Mouse (Mus musculus): ENCODE results near the gene Rpp21. TPM values are rescaled to one million over a fixed set of nuclear protein-coding genes. Genes with fewer than 3 reads are reported as not detected.

Rpp21 gene
- polyA plus RNA-seq, 1 experiment from 2014 or later = 104 TPM

- Histone ChIP-seq H3K27ac (no peak overlapping the region), H3K4me1 (replicated peaks) (0 out of 2 replicates have a peak, but pooled peaks cover 5% of the 10 kb centered on the region), H3K27me3 (peaks cover 28% of the 10 kb centered on the region), H3K4me3 (no peak overlapping the region), H3K4me2 (no peak overlapping the region), H3K36me3 (no peaks in the 10 kb centered on the region), H3K9ac (no peak overlapping the region), H3K9me3 (no peaks in the 10 kb centered on the region)
- WGBS = 22% methylated on average over 8 of the region's 8 CpGs
- ATAC-seq (ENCODE audit: low FRiP score) = no peak
These were observed 30.9 kb downstream of the Rpp21 start for GRCm38 (mm10) chr17:36226921-36227320.

- H3K27me3 ChIP-seq = peaks cover 43% of the 10 kb centered on the region
These were observed 32.5 kb downstream of the Rpp21 start for GRCm38 (mm10) chr17:36225231-36225824.

GRCm38 (mm10) chr17:36224451-36224850 is 33.4 kb downstream of the Rpp21 start:
- H3K27me3 ChIP-seq = peaks cover 50% of the 10 kb centered on the region
- no peak overlapping the region for H3K4me2 ChIP-seq
- ATAC-seq (ENCODE audit: low FRiP score) = no peak
- H3K9me3 ChIP-seq = no peaks in the 10 kb centered on the region
- H3K4me3 ChIP-seq = no peak overlapping the region
- 0 out of 2 replicates have a peak, but pooled peaks cover 5% of the 10 kb centered on the region for H3K4me1 ChIP-seq (replicated peaks)
- no peaks in the 10 kb centered on the region for H3K36me3 ChIP-seq
- H3K27ac ChIP-seq = no peak overlapping the region
- WGBS = 56% methylated on average over 3 of the region's 3 CpGs
- H3K9ac ChIP-seq = no peak overlapping the region

More at GRCm38 (mm10) chr17:36225231-36225824, 32.5 kb downstream of the Rpp21 start:
- whole genome bisulfite sequencing = 8% methylated on average over 9 of the region's 9 CpGs
- 0 out of 2 replicates have a peak, but pooled peaks cover 5% of the 10 kb centered on the region for H3K4me1 ChIP-seq (replicated peaks)
- H3K36me3 ChIP-seq = no peaks in the 10 kb centered on the region
- H3K27ac ChIP-seq = no peak overlapping the region
- H3K4me2 ChIP-seq = peak overlapping the region; percentile 9; the same call in 1 of the 2 replicates
- H3K9ac ChIP-seq = no peak overlapping the region
- ATAC-seq (ENCODE audit: low FRiP score) = no peak; the same call in 1 of the 2 replicates
- no peaks in the 10 kb centered on the region for H3K9me3 ChIP-seq
- H3K4me3 ChIP-seq = no peak overlapping the region

- H3K27me3 ChIP-seq = peaks cover 84% of the 10 kb centered on the region
- no peak for ATAC-seq (ENCODE audit: low FRiP score)
These were observed 39.2 kb downstream of the Rpp21 start for GRCm38 (mm10) chr17:36218594-36219155.

GRCm38 (mm10) chr17:36215586-36215985 is 42.3 kb downstream of the Rpp21 start:
- H3K9ac ChIP-seq = no peak overlapping the region
- ATAC-seq (ENCODE audit: low FRiP score) = no peak
- H3K4me3 ChIP-seq = 0 out of 2 replicates have a peak overlapping the region, but pooled peaks have one; percentile 4
- no peaks in the 10 kb centered on the region for H3K36me3 ChIP-seq
- peaks cover 5% of the 10 kb centered on the region; the same call in 1 of the 2 replicates for H3K4me1 ChIP-seq (replicated peaks)
- no peak overlapping the region for H3K27ac ChIP-seq
- WGBS = 4% methylated on average over 20 of the region's 20 CpGs
- H3K4me2 ChIP-seq = 0 out of 2 replicates have a peak overlapping the region, but pooled peaks have one; percentile 21
- no peaks in the 10 kb centered on the region for H3K9me3 ChIP-seq
- peaks cover 90% of the 10 kb centered on the region for H3K27me3 ChIP-seq

More at GRCm38 (mm10) chr17:36218594-36219155, 39.2 kb downstream of the Rpp21 start:
- Histone ChIP-seq H3K27ac (no peak overlapping the region), H3K4me2 (no peak overlapping the region), H3K4me3 (no peak overlapping the region), H3K36me3 (no peaks in the 10 kb centered on the region), H3K9ac (no peak overlapping the region), H3K4me1 (replicated peaks) (peaks cover 5% of the 10 kb centered on the region; the same call in 1 of the 2 replicates), H3K9me3 (no peaks in the 10 kb centered on the region)
- WGBS = 62% methylated on average over 5 of the region's 5 CpGs

GRCm38 (mm10) chr17:36206846-36207245 is 51.0 kb downstream of the Rpp21 start:
- Histone ChIP-seq H3K4me1 (replicated peaks) (peaks cover 11% of the 10 kb centered on the region), H3K9me3 (no peaks in the 10 kb centered on the region), H3K27ac (no peak overlapping the region), H3K4me3 (no peak overlapping the region), H3K27me3 (peaks cover 85% of the 10 kb centered on the region), H3K9ac (no peak overlapping the region), H3K4me2 (no peak overlapping the region), H3K36me3 (no peaks in the 10 kb centered on the region)
- no peak for ATAC-seq (ENCODE audit: low FRiP score)

- Histone ChIP-seq H3K4me3 (peak overlapping the region; percentile 36), H3K4me2 (peak overlapping the region; percentile 56), H3K27me3 (peaks cover 83% of the 10 kb centered on the region), H3K9ac (peak overlapping the region; percentile 55; the same call in 1 of the 2 replicates), H3K36me3 (no peaks in the 10 kb centered on the region), H3K9me3 (no peaks in the 10 kb centered on the region), H3K27ac (no peak overlapping the region), H3K4me1 (replicated peaks) (peaks cover 11% of the 10 kb centered on the region)
- under 1% methylated on average over 39 of the region's 41 CpGs for WGBS
- ATAC-seq (ENCODE audit: low FRiP score) = 0 out of 2 replicates have a peak, but pooled peaks have one; percentile 17
These were observed 52.0 kb downstream of the Rpp21 start for GRCm38 (mm10) chr17:36205862-36206261.

Other genes with a start within 250 kb of the Rpp21 start
- 8.8 and 9.5 TPM in 2 replicates for gene H2-T24, start 237.5 kb downstream of the Rpp21 start, polyA plus RNA-seq (2015; fragmentation: Nextera tagmentation; extraction: Ambion mirVana)
- 3.2 and 3.3 TPM in 2 replicates for gene H2-T23, start 225.2 kb downstream of the Rpp21 start, polyA plus RNA-seq (2015; fragmentation: Nextera tagmentation; extraction: Ambion mirVana)
- 6.7 and 7.0 TPM in 2 replicates for gene H2-T22, start 215.3 kb downstream of the Rpp21 start, polyA plus RNA-seq (2015; fragmentation: Nextera tagmentation; extraction: Ambion mirVana)
- not detected in 2 replicates for gene Gm6034, start 215.1 kb downstream of the Rpp21 start, polyA plus RNA-seq (2015; fragmentation: Nextera tagmentation; extraction: Ambion mirVana)
- not detected in 2 replicates for gene Gm11127, start 199.7 kb downstream of the Rpp21 start, polyA plus RNA-seq (2015; fragmentation: Nextera tagmentation; extraction: Ambion mirVana)
- not detected in 2 replicates for gene Gm19684, start 136.4 kb downstream of the Rpp21 start, polyA plus RNA-seq (2015; fragmentation: Nextera tagmentation; extraction: Ambion mirVana)
- not detected in 2 replicates for gene Gm7030, start 128.6 kb downstream of the Rpp21 start, polyA plus RNA-seq (2015; fragmentation: Nextera tagmentation; extraction: Ambion mirVana)
- gene Gm8909, start 89.5 kb downstream of the Rpp21 start, polyA plus RNA-seq (2015; fragmentation: Nextera tagmentation; extraction: Ambion mirVana) = not detected in 2 replicates
- gene H2-T3, start 67.8 kb downstream of the Rpp21 start, polyA plus RNA-seq (2015; fragmentation: Nextera tagmentation; extraction: Ambion mirVana) = not detected in 2 replicates
- gene Trim39, start 14.2 kb upstream of the Rpp21 start, polyA plus RNA-seq (2015; fragmentation: Nextera tagmentation; extraction: Ambion mirVana) = 28.3 and 29.7 TPM in 2 replicates
- gene H2-M10.2, start 28.4 kb upstream of the Rpp21 start, polyA plus RNA-seq (2015; fragmentation: Nextera tagmentation; extraction: Ambion mirVana) = 0.16 TPM in 1 of 2 replicates, not detected in the other
- gene H2-M10.1, start 68.1 kb upstream of the Rpp21 start, polyA plus RNA-seq (2015; fragmentation: Nextera tagmentation; extraction: Ambion mirVana) = not detected in 2 replicates
- not detected in 2 replicates for gene H2-M10.3, start 110.3 kb upstream of the Rpp21 start, polyA plus RNA-seq (2015; fragmentation: Nextera tagmentation; extraction: Ambion mirVana)
- gene H2-M10.4, start 204.3 kb upstream of the Rpp21 start, polyA plus RNA-seq (2015; fragmentation: Nextera tagmentation; extraction: Ambion mirVana) = not detected in 2 replicates